Mouse (Mus musculus): ENCODE data around the gene Bicd2.

DNA sequence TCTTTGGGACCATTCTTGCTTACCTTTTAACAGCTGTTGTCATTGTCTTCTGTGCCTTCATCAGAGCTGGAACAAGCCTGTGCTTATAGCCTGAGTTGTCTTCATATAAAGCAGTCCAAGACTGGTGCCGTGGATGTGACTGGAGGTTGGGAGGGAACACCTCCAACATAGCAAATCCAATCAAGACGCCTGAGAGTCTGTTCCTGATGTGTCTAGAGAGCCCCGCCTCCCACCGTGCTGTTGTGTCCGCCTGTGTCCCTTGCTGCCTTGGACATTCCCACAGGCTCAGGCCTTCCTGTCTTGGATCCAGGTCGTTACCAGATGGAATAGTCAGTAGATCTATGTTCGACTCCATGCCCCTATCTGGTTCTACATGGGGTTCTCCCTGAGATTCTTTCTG, 14.7 kb downstream of the Bicd2 start:
- TF ChIP-seq POLR2A (IDR thresholded peaks at IDR 0.05; ENCODE audit: control insufficient read depth, extremely low read depth, insufficient read depth, low read length, poor library complexity) (no peak), CTCF (IDR thresholded peaks at IDR 0.05; ENCODE audit: borderline replicate concordance, control insufficient read depth, extremely low read depth, insufficient read depth, low read length, poor library complexity) (no peak)
